Mouse (Mus musculus) lung, embryonic 15.5 days (tissue): Measurements from ENCODE around the gene Tmem269. TPM values are rescaled to one million over a fixed set of nuclear protein-coding genes. Genes with fewer than 3 reads are reported as not detected.

ENCODE experiments used
- ATAC-seq: fragments of 200-750 bp; cut with Nextera tagmentation; 2 replicates; pipeline ENCODE4 v1.8.0; 2017; ENCODE audit warnings: moderate number of reproducible peaks, borderline replicate concordance; ENCODE audit not compliant: low FRiP score, low TSS enrichment; ENCODE audit errors: extremely low read depth
- H3K27ac ChIP-seq: fragments of 300-500 bp; sonication (generic); 2 replicates; pipeline ENCODE4 v1.5.1; 2015; ENCODE audit warnings: moderate library complexity, mild to moderate bottlenecking, inconsistent platforms
- H3K27me3 ChIP-seq: fragments of 300-500 bp; sonication (generic); 2 replicates; pipeline ENCODE4 v1.6.1; 2015; ENCODE audit warnings: inconsistent platforms
- H3K36me3 ChIP-seq: fragments of 300-500 bp; sonication (generic); 2 replicates; pipeline ENCODE4 v1.6.1; 2015; ENCODE audit warnings: inconsistent platforms
- H3K4me1 ChIP-seq: fragments of 300-500 bp; sonication (generic); 2 replicates; pipeline ENCODE4 v1.6.1; 2015; ENCODE audit warnings: inconsistent platforms
- H3K4me2 ChIP-seq: fragments of 300-500 bp; sonication (generic); 2 replicates; pipeline ENCODE4 v1.6.1; 2015; ENCODE audit warnings: inconsistent platforms, mild to moderate bottlenecking, moderate library complexity
- H3K4me3 ChIP-seq: fragments of 300-500 bp; sonication (generic); 2 replicates; pipeline ENCODE4 v1.5.1; 2015; ENCODE audit warnings: mild to moderate bottlenecking, inconsistent platforms
- H3K9ac ChIP-seq: fragments of 300-500 bp; sonication (generic); 2 replicates; pipeline ENCODE4 v1.6.1; 2015; ENCODE audit warnings: inconsistent platforms
- H3K9me3 ChIP-seq: fragments of 300-500 bp; sonication (generic); 2 replicates; pipeline ENCODE4 v1.6.1; 2016; ENCODE audit warnings: inconsistent platforms
- WGBS: fragments of 180-500 bp; shearing (Covaris S2); methylation state at CpG from one replicate; pipeline ENCODE4 v1.1.7; 2015; 5-methylcytosine and 5-hydroxymethylcytosine counted together
- polyA plus RNA-seq: library from polyadenylated mRNA; unstranded; fragments of >200 nt; fragmentation: Nextera tagmentation; extraction: Ambion mirVana; gene quantifications from 2 replicates; pipeline ENCODE4 v1.2.1, GENCODE M21; 2015

Tmem269 gene
- polyA plus RNA-seq, 1 experiment from 2014 or later: not detected

DNA sequence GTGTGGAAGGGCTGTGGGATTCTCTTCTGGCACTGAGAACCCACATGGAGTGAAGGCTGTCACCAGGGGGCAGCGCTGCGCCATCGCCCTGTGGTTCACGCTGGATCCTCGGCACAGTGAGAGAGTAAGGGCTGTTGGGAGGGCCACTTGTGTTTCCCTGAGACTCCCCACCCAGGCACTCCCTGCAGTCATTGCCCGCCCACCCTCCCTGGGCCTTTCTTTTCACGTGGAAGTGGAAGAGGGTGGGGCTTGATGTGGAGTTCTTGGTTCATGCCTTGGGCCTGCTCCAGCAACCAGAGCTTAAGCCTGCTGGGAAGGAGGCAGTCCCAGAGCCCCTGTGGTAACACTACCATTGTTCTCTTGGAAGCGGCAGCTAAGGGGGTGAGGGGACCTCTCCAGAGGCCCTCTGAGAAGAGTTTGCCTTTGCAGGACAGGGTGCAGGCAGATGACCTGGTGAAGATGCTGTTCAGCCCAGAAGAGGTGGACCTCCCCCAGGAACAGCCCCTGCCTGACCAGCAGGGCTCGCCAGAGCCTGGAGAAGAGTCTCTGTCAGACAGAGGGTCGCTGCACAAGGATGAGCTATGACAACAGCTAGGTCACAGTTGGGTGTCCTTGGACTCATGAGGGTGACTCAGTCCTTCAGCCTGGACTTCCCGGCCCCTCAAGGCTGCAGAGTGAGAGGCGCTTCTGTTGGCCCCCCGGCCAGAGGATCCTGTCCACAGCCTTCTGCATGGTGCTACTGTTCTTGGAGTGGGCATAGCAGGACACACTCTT lies 29.6 kb upstream of the Tmem269 start:
- peak overlapping the region; percentile 46 for H3K27ac ChIP-seq
- H3K4me1 ChIP-seq: peaks cover 30% of the 10 kb centered on the region
- H3K9ac ChIP-seq: no peak overlapping the region

DNA sequence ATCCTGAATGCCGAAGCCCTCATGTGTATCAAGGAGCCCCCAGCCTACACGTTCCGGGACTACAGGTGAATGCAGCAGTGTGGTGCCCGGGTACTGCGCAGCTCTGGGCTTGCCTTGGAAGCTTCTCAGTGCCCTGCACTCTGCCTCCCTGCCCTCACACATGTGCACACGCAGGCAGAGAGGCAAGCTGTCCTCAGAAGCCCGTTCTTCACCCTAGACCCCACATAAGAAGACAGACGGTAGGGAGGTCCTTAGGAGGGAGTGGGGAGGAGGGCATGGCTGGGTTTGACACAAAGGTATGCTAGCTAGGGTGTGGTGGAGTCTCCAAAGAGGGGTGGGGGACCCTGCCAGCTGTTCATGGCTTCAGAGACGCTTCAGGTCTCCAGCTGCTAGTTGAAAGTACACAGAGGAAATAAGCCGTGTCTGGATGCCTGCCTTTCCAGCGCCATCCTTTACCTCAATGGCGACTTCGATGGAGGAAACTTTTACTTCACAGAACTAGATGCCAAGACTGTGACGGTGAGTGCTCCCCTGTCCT lies 28.7 kb upstream of the Tmem269 start:
- Histone ChIP-seq H3K9me3 (no peaks in the 10 kb centered on the region), H3K4me3 (no peak overlapping the region), H3K27ac (no peak overlapping the region), H3K27me3 (no peaks in the 10 kb centered on the region), H3K4me1 (peaks cover 25% of the 10 kb centered on the region), H3K4me2 (no peak overlapping the region), H3K9ac (no peak overlapping the region), H3K36me3 (peaks cover 15% of the 10 kb centered on the region; the same call in 1 of the 2 replicates)
- no peak for ATAC-seq
- 65% methylated on average over 14 of the region's 14 CpGs for WGBS

More for the DNA sequence above, 29.6 kb upstream of the Tmem269 start:
- peak; percentile 52 for ATAC-seq
- Histone ChIP-seq H3K4me3 (no peak overlapping the region), H3K9me3 (no peaks in the 10 kb centered on the region), H3K36me3 (peaks cover 9% of the 10 kb centered on the region; the same call in 1 of the 2 replicates), H3K27me3 (no peaks in the 10 kb centered on the region), H3K4me2 (no peak overlapping the region)
- WGBS: 37% methylated on average over 13 of the region's 13 CpGs

- H3K36me3 ChIP-seq: peaks cover 15% of the 10 kb centered on the region; the same call in 1 of the 2 replicates
- H3K9me3 ChIP-seq: no peaks in the 10 kb centered on the region
- 0 out of 2 replicates have a peak overlapping the region, but pooled peaks have one; percentile 25 for H3K27ac ChIP-seq
- H3K4me1 ChIP-seq: peaks cover 25% of the 10 kb centered on the region
- H3K27me3 ChIP-seq: no peaks in the 10 kb centered on the region
- no peak overlapping the region for H3K4me2 ChIP-seq
- 87% methylated on average over 9 of the region's 9 CpGs for WGBS
- ATAC-seq: no peak
- H3K9ac ChIP-seq: no peak overlapping the region
- no peak overlapping the region for H3K4me3 ChIP-seq
Observed at GRCm38 (mm10) chr4:119245961-119246360, 27.9 kb upstream of the Tmem269 start.

- Histone ChIP-seq H3K9ac (no peak overlapping the region), H3K4me2 (no peak overlapping the region), H3K27me3 (no peaks in the 10 kb centered on the region), H3K27ac (peak overlapping the region; percentile 25), H3K4me1 (peaks cover 25% of the 10 kb centered on the region), H3K36me3 (peaks cover 15% of the 10 kb centered on the region; the same call in 1 of the 2 replicates), H3K4me3 (no peak overlapping the region), H3K9me3 (no peaks in the 10 kb centered on the region)
- WGBS: 37% methylated on average over 7 of the region's 7 CpGs
- peak; percentile 21; the same call in 1 of the 2 replicates for ATAC-seq
Observed at GRCm38 (mm10) chr4:119245556-119245955, 27.5 kb upstream of the Tmem269 start.

GRCm38 (mm10) chr4:119244468-119245240 lies 26.6 kb upstream of the Tmem269 start:
- H3K27me3 ChIP-seq: no peaks in the 10 kb centered on the region
- no peaks in the 10 kb centered on the region for H3K9me3 ChIP-seq
- H3K9ac ChIP-seq: no peak overlapping the region
- peaks cover 15% of the 10 kb centered on the region; the same call in 1 of the 2 replicates for H3K36me3 ChIP-seq
- H3K4me1 ChIP-seq: peaks cover 25% of the 10 kb centered on the region
- ATAC-seq: no peak
- no peak overlapping the region for H3K27ac ChIP-seq
- no peak overlapping the region for H3K4me3 ChIP-seq
- WGBS: 63% methylated on average over 22 of the region's 22 CpGs
- no peak overlapping the region for H3K4me2 ChIP-seq

DNA sequence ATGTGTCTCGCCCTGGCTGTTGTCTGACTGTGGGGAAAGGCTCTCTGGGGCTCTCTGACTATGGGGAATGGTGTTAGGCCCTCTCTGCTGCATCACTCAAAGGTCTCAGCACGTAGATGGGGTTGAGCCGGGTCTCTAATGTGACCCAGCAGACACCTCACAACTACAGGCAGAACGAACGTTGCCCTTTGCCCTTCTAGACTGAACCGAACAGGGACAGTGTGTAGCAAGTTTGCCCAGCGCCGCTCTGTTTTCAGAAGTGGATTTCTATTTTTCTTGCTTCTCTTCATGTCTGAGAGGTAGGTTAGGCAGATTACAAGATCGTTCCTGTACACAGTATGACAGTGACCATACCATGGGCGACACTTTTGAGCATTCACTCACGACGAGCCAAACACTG lies 24.6 kb upstream of the Tmem269 start:
- Histone ChIP-seq H3K4me1 (peaks cover 19% of the 10 kb centered on the region), H3K27ac (no peak overlapping the region), H3K4me2 (no peak overlapping the region), H3K9me3 (no peaks in the 10 kb centered on the region), H3K36me3 (peaks cover 17% of the 10 kb centered on the region; the same call in 1 of the 2 replicates), H3K27me3 (no peaks in the 10 kb centered on the region), H3K9ac (no peak overlapping the region), H3K4me3 (no peak overlapping the region)
- ATAC-seq: no peak
- 88% methylated on average over 12 of the region's 12 CpGs for WGBS

GRCm38 (mm10) chr4:119241664-119242063 lies 23.6 kb upstream of the Tmem269 start:
- Histone ChIP-seq H3K4me3 (no peak overlapping the region), H3K9ac (no peak overlapping the region), H3K27me3 (no peaks in the 10 kb centered on the region), H3K27ac (no peak overlapping the region), H3K9me3 (no peaks in the 10 kb centered on the region), H3K36me3 (peaks cover 18% of the 10 kb centered on the region; the same call in 1 of the 2 replicates), H3K4me1 (peaks cover 18% of the 10 kb centered on the region), H3K4me2 (no peak overlapping the region)
- 84% methylated on average over 14 of the region's 14 CpGs for WGBS
- no peak for ATAC-seq

- H3K9me3 ChIP-seq: no peaks in the 10 kb centered on the region
- peak overlapping the region; percentile 6; the same call in 1 of the 2 replicates for H3K9ac ChIP-seq
- ATAC-seq: peak; percentile 29; the same call in 1 of the 2 replicates
- peaks cover 7% of the 10 kb centered on the region for H3K4me1 ChIP-seq
- H3K36me3 ChIP-seq: peaks cover 17% of the 10 kb centered on the region; the same call in 1 of the 2 replicates
- 32% methylated on average over 12 of the region's 12 CpGs for whole genome bisulfite sequencing
- no peak overlapping the region for H3K4me3 ChIP-seq
- H3K27ac ChIP-seq: no peak overlapping the region
- peak overlapping the region; percentile 21; the same call in 1 of the 2 replicates for H3K4me2 ChIP-seq
- H3K27me3 ChIP-seq: no peaks in the 10 kb centered on the region
Observed at GRCm38 (mm10) chr4:119239181-119239682, 21.2 kb upstream of the Tmem269 start.

DNA sequence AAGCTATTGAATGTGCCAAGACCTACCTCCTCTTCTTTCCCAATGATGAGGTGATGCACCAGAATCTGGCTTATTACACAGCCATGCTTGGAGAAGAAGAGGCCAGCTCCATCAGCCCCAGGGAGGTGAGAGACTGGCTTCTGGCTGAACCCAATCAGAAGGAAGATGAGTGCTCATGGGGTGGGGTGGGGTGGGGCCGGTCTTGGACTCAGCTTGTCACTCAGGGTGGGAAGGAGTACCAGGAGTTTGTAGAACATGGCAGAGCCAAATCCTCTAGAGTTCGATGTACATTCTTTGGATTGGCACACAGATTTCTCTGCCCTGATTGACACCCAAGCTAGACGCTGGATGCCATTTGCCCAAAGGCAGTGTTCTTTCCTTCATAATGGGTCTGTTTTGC lies 20.6 kb upstream of the Tmem269 start:
- no peaks in the 10 kb centered on the region for H3K27me3 ChIP-seq
- H3K36me3 ChIP-seq: peaks cover 14% of the 10 kb centered on the region; the same call in 1 of the 2 replicates
- 77% methylated on average over 3 of the region's 3 CpGs for WGBS
- no peak overlapping the region for H3K9ac ChIP-seq
- H3K4me3 ChIP-seq: no peak overlapping the region
- ATAC-seq: no peak
- peaks cover 7% of the 10 kb centered on the region for H3K4me1 ChIP-seq
- no peak overlapping the region for H3K27ac ChIP-seq
- no peaks in the 10 kb centered on the region for H3K9me3 ChIP-seq
- H3K4me2 ChIP-seq: no peak overlapping the region

- 76% methylated on average over 3 of the region's 3 CpGs for WGBS
- peak overlapping the region; percentile 72 for H3K4me2 ChIP-seq
- no peak overlapping the region for H3K9ac ChIP-seq
- peaks cover 14% of the 10 kb centered on the region for H3K4me1 ChIP-seq
- H3K9me3 ChIP-seq: no peaks in the 10 kb centered on the region
- peak overlapping the region; percentile 64 for H3K4me3 ChIP-seq
- no peaks in the 10 kb centered on the region for H3K27me3 ChIP-seq
- no peak for ATAC-seq
- no peak overlapping the region for H3K27ac ChIP-seq
- H3K36me3 ChIP-seq: peaks cover 9% of the 10 kb centered on the region; the same call in 1 of the 2 replicates
Observed at GRCm38 (mm10) chr4:119234348-119234747, 16.3 kb upstream of the Tmem269 start.

DNA sequence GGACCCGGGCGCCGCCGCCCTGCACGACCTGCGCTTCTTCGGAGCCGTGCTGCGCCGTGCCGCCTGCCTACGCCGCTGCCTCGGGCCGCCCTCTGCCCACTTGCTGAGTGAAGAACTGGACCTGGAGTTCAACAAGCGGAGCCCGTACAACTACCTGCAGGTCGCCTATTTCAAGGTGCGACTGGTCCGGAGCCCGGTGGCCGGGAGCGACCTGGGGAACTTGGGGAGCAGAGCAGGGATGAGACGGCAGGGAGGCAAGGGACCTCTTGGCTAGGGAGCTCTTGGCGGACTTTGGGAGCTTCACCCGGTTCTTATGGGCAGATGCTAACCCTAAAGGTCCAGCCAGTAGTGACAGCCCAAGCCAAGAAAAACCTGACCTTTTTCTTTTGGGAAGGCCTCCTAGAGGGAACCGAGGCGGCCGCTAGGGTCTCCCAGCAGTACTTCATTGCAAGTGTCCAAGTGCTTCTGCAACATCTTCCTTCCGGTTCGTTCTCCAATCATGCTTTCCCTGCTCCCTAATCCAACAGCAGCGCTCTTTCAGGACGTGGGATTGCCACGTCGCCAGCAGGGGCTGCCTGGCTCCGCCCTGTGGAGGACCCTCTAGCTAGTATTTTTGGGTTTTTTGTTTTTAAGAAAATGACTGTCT lies 15.4 kb upstream of the Tmem269 start:
- 1% methylated on average over 35 of the region's 36 CpGs for WGBS
- ATAC-seq: peak; percentile 36
- peaks cover 9% of the 10 kb centered on the region; the same call in 1 of the 2 replicates for H3K36me3 ChIP-seq
- H3K4me3 ChIP-seq: peak overlapping the region; percentile 64
- H3K4me1 ChIP-seq: peaks cover 13% of the 10 kb centered on the region
- peak overlapping the region; percentile 72 for H3K4me2 ChIP-seq
- peak overlapping the region; percentile 77 for H3K27ac ChIP-seq
- H3K9ac ChIP-seq: peak overlapping the region; percentile 57
- H3K9me3 ChIP-seq: no peaks in the 10 kb centered on the region
- H3K27me3 ChIP-seq: no peaks in the 10 kb centered on the region
